Mouse (Mus musculus) kidney, embryonic 14.5 days (tissue): Measurements from ENCODE around the gene Sox5. TPM values are rescaled to one million over a fixed set of nuclear protein-coding genes. Genes with fewer than 3 reads are reported as not detected.

Source experiments
- ATAC-seq: fragments of 200-750 bp; cut with Nextera tagmentation; 2 replicates; pipeline ENCODE4 v1.8.0; 2017; ENCODE audit warnings: moderate number of reproducible peaks, mild to moderate bottlenecking, moderate TSS enrichment, moderate library complexity; ENCODE audit not compliant: low FRiP score, low TSS enrichment
- H3K27ac ChIP-seq: fragments of 300-500 bp; sonication (generic); 2 replicates; pipeline ENCODE4 v1.5.1; 2014; ENCODE audit warnings: low read depth, mild to moderate bottlenecking, low read length, moderate library complexity, mixed read lengths
- H3K27me3 ChIP-seq: fragments of 300-500 bp; sonication (generic); 2 replicates; pipeline ENCODE4 v1.6.1; 2014; ENCODE audit warnings: mild to moderate bottlenecking, low read length; ENCODE audit not compliant: control insufficient read depth, insufficient read depth
- H3K36me3 ChIP-seq: fragments of 300-500 bp; sonication (generic); 2 replicates; pipeline ENCODE4 v1.6.1; 2014; ENCODE audit warnings: low read length, mixed read lengths; ENCODE audit not compliant: control insufficient read depth, insufficient read depth
- H3K4me1 ChIP-seq: fragments of 300-500 bp; sonication (generic); 2 replicates; pipeline ENCODE4 v1.6.1; 2014; ENCODE audit warnings: low read length, mixed read lengths; ENCODE audit not compliant: control insufficient read depth, insufficient read depth
- H3K4me2 ChIP-seq: fragments of 300-500 bp; sonication (generic); replicated peaks from 2 replicates; pipeline ENCODE4 v1.6.1; 2014; ENCODE audit warnings: low read depth, mild to moderate bottlenecking, low read length
- H3K4me3 ChIP-seq: fragments of 300-500 bp; sonication (generic); 2 replicates; pipeline ENCODE4 v1.5.1; 2014; ENCODE audit warnings: mild to moderate bottlenecking, low read length
- H3K9ac ChIP-seq: fragments of 300-500 bp; sonication (generic); 2 replicates; pipeline ENCODE4 v1.6.1; 2014; ENCODE audit warnings: low read depth, mild to moderate bottlenecking, low read length, moderate library complexity
- H3K9me3 ChIP-seq: fragments of 300-500 bp; sonication (generic); 2 replicates; pipeline ENCODE4 v1.6.1; 2016; ENCODE audit warnings: low read length; ENCODE audit not compliant: control insufficient read depth
- WGBS: fragments of 180-500 bp; shearing (Covaris S2); extraction: QIAGEN DNeasy Blood & Tissue Kit; methylation state at CpG from one replicate; pipeline ENCODE4 v1.1.7; 2014; 5-methylcytosine and 5-hydroxymethylcytosine counted together
- polyA plus RNA-seq: library from polyadenylated mRNA; unstranded; fragments of >200 nt; fragmentation: Nextera tagmentation; extraction: Ambion mirVana; gene quantifications from 2 replicates; pipeline ENCODE4 v1.2.1, GENCODE M21; 2014

Gene Sox5
- polyA plus RNA-seq, 1 experiment from 2014 or later, result 13.0 TPM

DNA sequence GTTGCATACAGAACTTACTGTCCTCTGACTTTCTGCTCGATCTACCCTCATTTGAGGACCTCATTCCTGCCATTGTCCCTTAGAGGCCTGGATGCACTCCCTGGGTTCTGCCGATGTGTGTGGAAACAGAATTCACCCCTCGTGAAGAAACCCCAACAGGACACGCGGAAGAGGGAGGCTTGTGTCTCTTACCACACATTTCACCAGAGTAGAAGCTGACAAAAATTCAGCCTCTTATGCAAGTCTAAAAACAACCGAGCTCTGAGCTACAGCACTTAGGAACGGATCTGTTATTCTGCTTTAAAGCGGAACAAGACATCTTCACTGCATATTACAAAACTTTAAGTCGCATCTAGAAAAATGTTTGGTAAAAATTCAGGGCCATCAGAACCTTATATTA lies 618.3 kb downstream of the Sox5 start:
- Histone ChIP-seq H3K4me3 (no peak overlapping the region), H3K9me3 (no peaks in the 10 kb centered on the region), H3K9ac (no peak overlapping the region), H3K27ac (no peak overlapping the region), H3K4me2 (no peak overlapping the region), H3K4me1 (no peaks in the 10 kb centered on the region), H3K36me3 (no peaks in the 10 kb centered on the region), H3K27me3 (no peaks in the 10 kb centered on the region)
- no peak for ATAC-seq
- 88% methylated on average over 9 of the region's 9 CpGs for WGBS

DNA sequence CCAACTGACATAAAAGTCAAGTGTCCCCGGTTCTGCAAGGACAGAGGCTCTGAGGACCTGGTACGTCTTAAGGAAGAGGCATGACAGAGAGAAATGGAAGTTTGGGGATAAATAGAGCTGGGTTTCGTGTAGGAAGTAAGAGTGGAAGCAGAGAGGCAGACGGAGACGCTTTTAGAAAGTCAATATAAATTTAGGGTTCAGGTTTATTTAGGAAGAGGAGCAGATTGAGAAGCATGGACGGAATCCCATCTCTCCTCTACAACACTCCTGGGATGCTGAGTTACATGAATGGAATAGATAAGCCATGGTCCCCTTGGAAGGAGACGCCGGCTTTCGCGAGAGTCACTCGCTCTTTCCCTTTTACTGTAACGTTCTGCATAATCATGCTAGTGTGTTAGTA lies 623.1 kb downstream of the Sox5 start:
- H3K36me3 ChIP-seq, result no peaks in the 10 kb centered on the region
- 94% methylated on average over 12 of the region's 12 CpGs for WGBS
- H3K9me3 ChIP-seq, result no peaks in the 10 kb centered on the region
- no peaks in the 10 kb centered on the region for H3K4me1 ChIP-seq
- H3K9ac ChIP-seq, result no peak overlapping the region
- no peaks in the 10 kb centered on the region for H3K27me3 ChIP-seq
- H3K27ac ChIP-seq, result no peak overlapping the region
- no peak for ATAC-seq
- H3K4me3 ChIP-seq, result no peak overlapping the region
- H3K4me2 ChIP-seq, result no peak overlapping the region

DNA sequence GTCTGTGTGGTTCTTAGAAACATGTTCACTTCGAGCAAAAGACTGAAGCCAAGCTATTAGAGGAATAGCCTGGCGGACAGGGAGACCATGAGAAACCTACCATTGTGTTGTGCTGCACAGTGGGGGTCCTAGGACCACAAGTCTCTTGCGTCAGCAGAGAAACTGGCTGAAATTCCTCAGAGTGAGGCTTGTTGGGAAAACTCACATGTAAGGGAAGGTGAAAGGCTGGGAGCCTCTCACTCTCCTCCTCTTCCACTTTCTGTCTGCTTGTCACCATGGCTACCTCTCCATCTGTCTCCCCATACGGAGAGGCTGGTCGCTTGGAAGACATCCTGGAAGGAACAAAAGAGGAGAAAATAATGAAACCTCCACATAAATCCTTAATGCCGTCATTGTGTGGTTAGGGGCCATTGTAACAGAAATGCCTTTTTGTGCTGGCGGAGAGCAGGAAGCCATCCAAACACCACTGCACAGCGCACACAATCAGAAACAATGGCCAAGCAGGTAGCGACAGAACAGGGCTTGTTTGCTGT lies 626.8 kb downstream of the Sox5 start:
- ATAC-seq, result no peak
- Histone ChIP-seq H3K36me3 (no peaks in the 10 kb centered on the region), H3K4me1 (no peaks in the 10 kb centered on the region), H3K4me2 (no peak overlapping the region), H3K4me3 (no peak overlapping the region), H3K27ac (no peak overlapping the region), H3K27me3 (no peaks in the 10 kb centered on the region), H3K9me3 (no peaks in the 10 kb centered on the region), H3K9ac (no peak overlapping the region)
- 73% methylated on average over 9 of the region's 9 CpGs for WGBS

DNA sequence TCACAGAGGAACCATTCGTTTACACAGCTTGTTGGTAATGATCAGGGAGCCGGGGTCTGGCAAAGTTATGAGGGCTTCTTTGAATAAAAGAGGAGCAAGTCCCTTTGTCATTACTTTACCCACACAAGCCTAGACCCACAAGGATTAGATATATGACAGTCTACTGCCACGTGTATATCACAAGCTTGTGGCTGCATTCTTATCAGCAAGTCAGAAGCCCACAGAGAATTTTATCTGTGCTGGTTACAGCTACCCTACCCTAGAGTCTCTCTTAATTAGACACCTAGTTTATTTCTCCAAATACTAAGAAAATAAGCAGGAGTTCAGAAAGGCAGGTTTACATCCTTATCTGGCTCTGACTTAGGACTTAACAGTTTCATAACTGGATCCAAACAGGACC lies 629.8 kb downstream of the Sox5 start:
- H3K27ac ChIP-seq, result no peak overlapping the region
- WGBS, result 32% methylated on average over 3 of the region's 3 CpGs
- no peak for ATAC-seq

DNA sequence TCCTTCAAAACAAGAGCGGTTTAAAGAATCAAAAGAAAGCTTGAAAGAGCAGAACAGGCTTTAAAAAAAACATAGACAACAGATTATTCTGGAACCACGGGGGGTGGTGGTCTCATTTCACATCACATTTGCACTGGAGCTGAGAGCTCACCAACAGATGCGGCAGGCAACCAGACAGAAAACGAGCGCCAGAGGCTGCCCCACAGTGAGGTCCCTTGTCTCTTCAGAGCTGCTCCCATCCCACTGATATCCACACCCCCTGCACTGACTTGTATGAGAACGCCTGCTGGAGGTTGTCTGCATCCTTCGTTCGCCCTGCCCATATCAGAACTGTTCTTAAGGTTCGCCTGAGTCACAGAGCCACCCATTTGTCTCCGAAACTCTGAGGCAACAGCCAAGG lies 630.7 kb downstream of the Sox5 start:
- ATAC-seq, result no peak
- no peaks in the 10 kb centered on the region for H3K9me3 ChIP-seq
- WGBS, result 66% methylated on average over 10 of the region's 10 CpGs

More for the DNA sequence above, 629.8 kb downstream of the Sox5 start:
- H3K4me1 ChIP-seq, result no peaks in the 10 kb centered on the region
- no peak overlapping the region for H3K9ac ChIP-seq
- no peaks in the 10 kb centered on the region for H3K36me3 ChIP-seq
- H3K27me3 ChIP-seq, result no peaks in the 10 kb centered on the region
- H3K4me3 ChIP-seq, result no peak overlapping the region
- H3K9me3 ChIP-seq, result no peaks in the 10 kb centered on the region
- H3K4me2 ChIP-seq, result no peak overlapping the region

DNA sequence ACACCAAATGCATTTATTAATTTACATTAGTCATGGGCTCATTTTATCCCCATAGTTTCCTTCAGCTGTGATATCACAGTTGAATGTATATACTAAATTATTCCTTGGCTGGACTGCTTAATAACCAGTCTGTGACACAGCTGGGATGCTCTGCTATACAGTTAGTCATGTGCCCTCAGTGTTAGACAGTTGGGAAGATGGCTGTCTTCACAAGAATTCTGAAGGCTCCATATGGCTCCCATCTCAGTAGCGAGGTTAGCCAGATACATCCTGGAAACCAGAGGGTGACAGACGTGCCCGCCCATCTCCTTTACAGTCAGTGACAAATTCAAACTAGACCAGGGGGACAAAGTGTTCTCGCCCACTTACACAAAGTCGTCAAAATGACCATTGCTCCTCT lies 644.4 kb downstream of the Sox5 start:
- Histone ChIP-seq H3K4me2 (no peak overlapping the region), H3K4me1 (no peaks in the 10 kb centered on the region), H3K9ac (no peak overlapping the region), H3K27me3 (no peaks in the 10 kb centered on the region), H3K4me3 (no peak overlapping the region), H3K27ac (no peak overlapping the region), H3K36me3 (no peaks in the 10 kb centered on the region), H3K9me3 (no peaks in the 10 kb centered on the region)
- ATAC-seq, result no peak
- WGBS, result 85% methylated on average over 5 of the region's 5 CpGs

More for the DNA sequence above, 630.7 kb downstream of the Sox5 start:
- Histone ChIP-seq H3K9ac (no peak overlapping the region), H3K4me2 (no peak overlapping the region), H3K36me3 (no peaks in the 10 kb centered on the region), H3K27ac (no peak overlapping the region), H3K27me3 (no peaks in the 10 kb centered on the region), H3K4me1 (no peaks in the 10 kb centered on the region), H3K4me3 (no peak overlapping the region)

DNA sequence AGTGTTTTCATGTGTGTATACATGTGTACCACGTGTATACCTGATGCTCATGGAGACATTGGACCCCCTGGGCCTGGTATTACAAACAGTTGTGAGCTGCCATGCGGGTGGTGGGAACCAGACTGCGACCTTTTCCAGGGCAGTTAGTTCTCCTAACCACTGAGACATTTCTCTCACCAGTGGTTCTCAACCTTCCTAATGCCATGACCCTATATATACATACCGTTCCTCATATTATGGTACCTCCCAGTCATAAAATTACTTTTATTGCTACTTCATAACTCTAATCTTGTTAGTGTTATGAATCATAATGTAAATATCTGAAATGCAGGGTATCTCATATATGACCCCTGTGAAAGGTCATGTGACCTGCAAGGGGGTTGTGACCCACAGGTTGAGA lies 644.9 kb downstream of the Sox5 start:
- Histone ChIP-seq H3K4me3 (no peak overlapping the region), H3K4me2 (no peak overlapping the region), H3K27me3 (no peaks in the 10 kb centered on the region), H3K27ac (no peak overlapping the region), H3K36me3 (no peaks in the 10 kb centered on the region), H3K4me1 (no peaks in the 10 kb centered on the region), H3K9me3 (no peaks in the 10 kb centered on the region), H3K9ac (no peak overlapping the region)
- 88% methylated on average over 4 of the region's 4 CpGs for WGBS
- ATAC-seq, result no peak

DNA sequence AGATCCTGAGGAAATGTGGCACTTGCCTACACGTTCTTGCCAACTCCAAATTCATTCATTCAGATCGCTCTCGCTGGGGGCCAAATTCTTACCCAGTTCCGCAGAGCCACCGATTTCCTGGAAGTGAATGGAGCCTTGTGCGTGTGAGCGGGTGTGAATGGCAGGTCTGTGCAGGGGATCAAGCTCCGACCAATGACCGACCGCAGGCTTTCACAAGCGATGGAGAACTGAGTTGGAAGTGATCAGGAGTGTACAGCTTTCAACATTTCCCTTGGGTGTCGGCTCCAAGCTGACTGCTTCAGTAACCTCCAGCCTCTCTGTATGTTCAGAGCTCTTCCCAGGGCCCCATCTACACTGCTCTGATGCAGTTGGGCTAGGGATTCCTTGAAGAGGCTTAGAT lies 651.9 kb downstream of the Sox5 start:
- no peaks in the 10 kb centered on the region for H3K4me1 ChIP-seq
- H3K27ac ChIP-seq, result no peak overlapping the region
- no peak for ATAC-seq
- H3K27me3 ChIP-seq, result no peaks in the 10 kb centered on the region
- no peak overlapping the region for H3K4me3 ChIP-seq
- 93% methylated on average over 12 of the region's 12 CpGs for WGBS
- no peak overlapping the region for H3K4me2 ChIP-seq
- H3K9me3 ChIP-seq, result no peaks in the 10 kb centered on the region
- H3K9ac ChIP-seq, result no peak overlapping the region
- H3K36me3 ChIP-seq, result no peaks in the 10 kb centered on the region

DNA sequence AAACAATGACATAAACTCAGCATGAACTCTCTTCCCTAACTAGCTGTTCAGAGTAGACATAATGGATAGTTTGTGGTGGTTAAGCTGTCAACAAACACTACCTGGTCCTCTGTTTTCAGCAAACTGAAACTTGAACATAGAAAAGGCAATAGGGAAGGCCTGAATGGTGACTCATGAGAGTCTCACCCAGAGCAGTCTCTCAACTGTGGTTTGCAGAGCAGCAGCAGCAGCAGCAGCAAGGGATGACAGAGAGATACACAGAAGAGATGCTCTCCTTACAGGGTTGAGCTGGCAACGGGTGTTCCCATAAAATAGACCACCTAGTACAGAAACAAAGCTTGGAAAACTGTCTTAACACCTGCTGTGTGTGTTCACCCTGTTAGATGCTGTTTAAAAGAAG lies 661.8 kb downstream of the Sox5 start:
- H3K27me3 ChIP-seq, result no peaks in the 10 kb centered on the region
- H3K9ac ChIP-seq, result no peak overlapping the region
- no peak overlapping the region for H3K4me3 ChIP-seq
- ATAC-seq, result no peak
- 68% methylated on average over 1 of the region's 1 CpGs for WGBS
- no peak overlapping the region for H3K4me2 ChIP-seq
- H3K9me3 ChIP-seq, result no peaks in the 10 kb centered on the region
- H3K36me3 ChIP-seq, result no peaks in the 10 kb centered on the region
- no peak overlapping the region for H3K27ac ChIP-seq
- no peaks in the 10 kb centered on the region for H3K4me1 ChIP-seq
